Mouse (Mus musculus) layer of hippocampus, postnatal 10 days (tissue): ENCODE measurements around the gene Nnmt. TPM values are rescaled to one million over a fixed set of nuclear protein-coding genes. Genes with fewer than 3 reads are reported as not detected.

Source experiments
- DNase-seq, 2 experiments: peaks; one replicate each; pipeline ENCODE4 v3.0.0; 2021; ENCODE audit warnings: low spot score in 2 of 2
- total RNA-seq, 2 experiments: library from RNA; stranded (reverse); gene quantifications; 2 replicates each; pipeline ENCODE4 v1.2.3; 2021

Nnmt gene
- total RNA-seq, 2 experiments from 2014 or later: 7.0 to 7.6 TPM

GRCm38 (mm10) chr9:48637161-48637560, 32.2 kb upstream of the Nnmt start:
- peak in 1 of 2 experiments; percentile 1 for DNase-seq

DNA sequence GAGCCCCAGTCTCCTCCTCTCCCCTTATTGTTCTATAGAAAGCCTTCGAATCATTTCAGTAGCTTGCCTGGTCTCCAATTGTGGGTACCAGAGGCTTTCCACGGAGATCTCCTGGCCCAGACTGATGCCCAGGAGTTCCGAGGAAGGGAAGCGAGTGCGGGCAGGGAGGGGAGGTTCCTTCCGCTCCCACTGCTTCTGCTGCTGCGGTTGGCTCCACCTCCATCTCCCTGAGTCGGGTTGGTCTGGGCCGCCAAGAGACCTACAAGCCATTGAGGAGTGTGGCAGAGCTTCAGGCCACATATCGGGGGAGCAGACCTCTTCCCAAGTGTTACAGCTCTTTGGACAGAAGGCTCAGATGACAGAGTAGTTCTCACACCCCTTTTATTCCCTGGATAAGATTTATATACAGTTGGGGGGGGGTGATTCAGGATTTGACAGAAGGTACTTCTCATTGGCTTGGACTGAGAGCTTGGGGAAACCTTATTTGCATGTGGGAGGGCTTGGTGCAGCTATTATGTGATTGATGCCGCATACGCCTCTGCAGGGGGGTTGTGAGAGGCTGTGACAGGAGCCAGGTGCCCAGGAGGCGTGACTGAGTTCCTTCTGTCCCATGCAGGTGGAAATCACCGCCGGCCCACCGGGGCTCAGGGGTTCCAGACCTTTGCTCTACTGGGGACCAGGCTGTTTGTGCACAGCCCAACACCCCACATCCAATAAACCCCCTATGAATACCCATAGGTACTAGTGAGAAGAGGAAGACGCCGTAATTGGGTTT, 30.8 kb upstream of the Nnmt start:
- peak in 1 of 2 experiments; percentile 2 for DNase-seq

GRCm38 (mm10) chr9:48633147-48633546, 28.2 kb upstream of the Nnmt start:
- DNase-seq: peak in 1 of 2 experiments; percentile 3

DNA sequence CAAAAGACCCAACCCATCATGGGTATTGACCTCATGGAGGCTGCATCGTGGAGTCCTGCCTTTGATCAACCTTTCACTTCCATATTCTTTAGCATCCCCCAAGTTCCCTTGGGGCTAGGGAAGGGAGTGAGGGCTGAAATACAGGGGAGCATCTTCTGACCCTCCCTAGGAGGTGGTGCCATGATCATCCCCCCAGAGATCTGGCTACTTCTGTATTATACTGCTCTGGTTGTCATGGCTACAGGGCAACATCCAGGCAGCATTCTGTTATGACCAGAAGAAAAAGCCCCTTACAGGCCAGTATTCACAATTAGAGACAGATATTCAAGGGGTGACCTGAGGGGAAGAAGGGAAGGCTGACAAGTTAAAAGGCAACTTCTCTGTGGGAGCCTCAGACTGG, 14.3 kb upstream of the Nnmt start:
- peak in 1 of 2 experiments; percentile 1 for DNase-seq

DNA sequence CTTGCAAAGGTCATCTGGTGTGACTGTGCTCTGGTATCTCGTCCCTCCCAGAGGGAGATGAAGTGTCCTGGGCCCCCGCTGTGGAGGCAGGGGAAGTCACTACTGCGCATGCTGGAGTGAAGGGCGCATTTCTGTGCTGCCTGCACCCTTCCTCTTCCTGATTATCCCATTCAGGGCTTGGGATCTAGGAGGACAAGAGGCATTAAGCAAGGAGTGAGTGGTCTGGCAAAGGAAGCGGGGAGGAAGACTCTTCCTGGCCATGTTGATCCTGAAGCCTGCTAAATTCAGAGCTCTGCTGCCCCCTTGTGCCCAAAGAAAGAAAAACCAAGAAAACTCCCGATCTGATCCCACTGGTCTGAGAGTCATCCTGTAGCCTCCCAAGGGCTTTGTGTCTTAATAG, 13.6 kb upstream of the Nnmt start:
- DNase-seq: peak; percentile 75 to 83

DNA sequence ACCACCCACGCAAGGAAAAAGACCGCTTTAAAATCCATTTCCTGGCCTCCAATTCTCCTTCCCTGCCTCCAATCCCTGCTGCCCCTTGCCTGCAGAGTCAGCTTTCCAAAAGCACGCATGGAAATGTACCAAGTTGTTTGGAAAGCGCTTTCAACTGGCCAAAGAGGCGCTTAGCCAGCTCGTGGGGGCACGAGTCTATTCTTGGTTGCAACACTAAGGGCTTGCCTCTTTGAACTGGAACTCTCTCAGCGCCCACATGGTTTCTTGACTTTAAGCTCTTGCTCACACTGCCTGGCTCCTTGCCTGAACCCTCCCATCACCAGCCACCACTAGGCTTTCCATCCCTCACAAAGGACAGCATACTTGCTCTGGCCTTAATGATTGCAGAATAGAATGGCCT, 13.2 kb upstream of the Nnmt start:
- peak; percentile 16 to 27 for DNase-seq

GRCm38 (mm10) chr9:48617511-48618010, 12.6 kb upstream of the Nnmt start:
- DNase-seq: peak in 1 of 2 experiments; percentile 2

DNA sequence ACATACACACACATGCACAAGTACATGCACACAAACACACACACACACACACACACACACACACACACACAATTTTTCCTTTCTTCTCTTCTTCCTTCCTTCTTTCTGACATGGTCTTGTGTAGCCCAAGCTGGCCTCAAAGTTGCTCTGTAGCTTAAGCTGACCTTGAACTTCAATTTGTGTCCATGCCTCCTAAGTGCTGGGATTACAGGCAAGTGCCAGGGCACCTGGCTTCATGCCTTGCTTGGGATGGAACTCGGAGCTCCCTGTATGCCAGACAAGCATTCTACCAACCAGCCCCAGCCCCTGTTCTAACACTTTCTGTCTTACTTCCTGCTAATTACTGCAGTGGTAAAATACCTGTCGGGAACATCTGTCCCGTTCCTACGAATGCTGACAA, 8.3 kb upstream of the Nnmt start:
- DNase-seq: peak in 1 of 2 experiments; percentile 1

GRCm38 (mm10) chr9:48612542-48612941, 7.6 kb upstream of the Nnmt start:
- peak in 1 of 2 experiments; percentile 2 for DNase-seq

DNA sequence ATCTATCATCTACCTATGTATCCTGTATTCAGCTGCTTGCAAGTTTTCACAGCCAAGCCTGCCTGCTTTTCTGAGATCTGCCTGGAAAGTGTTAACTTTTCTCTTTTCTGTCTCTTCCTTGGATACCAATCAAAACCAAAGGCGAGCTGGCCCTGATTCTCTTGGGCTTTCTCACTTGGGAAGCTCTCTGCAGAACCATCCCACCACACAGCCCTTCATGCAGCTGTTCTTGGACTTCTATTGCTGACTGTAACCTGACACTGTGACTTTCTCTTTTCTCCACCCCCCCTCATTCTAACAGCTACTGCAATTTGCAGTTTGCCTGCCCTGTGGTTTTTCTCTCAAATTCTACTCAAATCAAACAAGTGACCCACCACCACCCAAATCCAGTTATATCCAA, 6.1 kb upstream of the Nnmt start:
- peak in 1 of 2 experiments; percentile 0 for DNase-seq

DNA sequence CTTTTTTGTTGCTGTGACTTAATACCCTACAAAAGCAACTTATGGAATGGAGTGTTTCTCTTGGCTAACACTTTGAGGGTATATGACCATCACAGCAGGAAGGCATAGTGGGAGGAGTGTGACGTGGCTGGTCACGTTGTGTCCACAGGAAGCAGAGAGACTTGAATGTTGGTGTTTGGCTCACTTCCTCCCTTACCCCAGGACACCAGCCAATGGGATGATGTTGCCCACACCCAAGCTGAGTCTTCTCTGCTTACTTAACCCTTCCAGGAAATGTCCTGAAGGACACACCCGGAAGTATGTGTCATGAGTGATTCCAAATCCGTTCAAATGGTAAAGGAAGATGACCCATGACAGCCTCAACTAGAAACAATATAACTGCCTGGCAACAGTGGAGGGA, 4.8 kb upstream of the Nnmt start:
- peak in 1 of 2 experiments; percentile 1 for DNase-seq

- DNase-seq: no peak
Observed at GRCm38 (mm10) chr9:48607417-48607816, 2.5 kb upstream of the Nnmt start.

DNA sequence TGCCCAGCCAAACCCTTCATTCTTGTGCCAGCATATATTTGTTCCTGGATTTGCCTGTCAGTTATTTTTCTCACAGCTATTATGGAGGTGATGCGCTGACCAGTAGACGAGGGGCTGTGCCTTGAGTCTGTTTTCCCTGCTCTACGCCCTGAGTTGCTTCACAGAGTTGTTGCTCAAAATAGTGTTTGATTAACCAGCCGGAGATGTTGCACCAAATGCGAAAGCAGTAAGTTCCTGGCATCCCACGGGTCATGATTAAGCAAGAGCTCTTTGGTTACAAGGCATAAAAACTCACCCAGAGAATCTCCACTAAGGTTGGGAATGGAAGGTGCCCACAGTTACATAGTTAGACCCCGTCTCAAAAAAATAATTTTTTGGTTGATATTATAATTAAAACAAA, 1.2 kb upstream of the Nnmt start:
- no peak for DNase-seq

DNA sequence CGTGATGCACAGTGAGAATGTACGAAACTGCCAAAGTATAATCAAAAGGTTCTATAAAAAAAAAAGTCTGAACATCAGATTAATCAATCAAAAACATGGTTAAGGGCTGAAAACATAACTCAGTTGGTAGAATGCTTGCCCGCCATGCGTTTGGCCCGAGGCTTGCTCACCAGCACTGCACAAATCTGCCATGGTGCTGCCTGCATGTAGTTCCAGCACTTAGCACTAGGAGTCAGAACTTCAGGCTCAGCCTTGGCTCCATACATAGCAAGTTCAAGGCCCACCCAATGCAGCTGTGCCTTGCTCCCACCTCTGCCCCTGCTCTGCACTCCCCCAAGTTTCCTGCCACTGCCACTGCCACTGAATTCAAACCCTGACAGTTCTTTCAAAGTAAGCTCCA, 744 bp upstream of the Nnmt start:
- DNase-seq: no peak

- DNase-seq: no peak
Observed at GRCm38 (mm10) chr9:48604226-48604625, 727 bp downstream of the Nnmt start.

DNA sequence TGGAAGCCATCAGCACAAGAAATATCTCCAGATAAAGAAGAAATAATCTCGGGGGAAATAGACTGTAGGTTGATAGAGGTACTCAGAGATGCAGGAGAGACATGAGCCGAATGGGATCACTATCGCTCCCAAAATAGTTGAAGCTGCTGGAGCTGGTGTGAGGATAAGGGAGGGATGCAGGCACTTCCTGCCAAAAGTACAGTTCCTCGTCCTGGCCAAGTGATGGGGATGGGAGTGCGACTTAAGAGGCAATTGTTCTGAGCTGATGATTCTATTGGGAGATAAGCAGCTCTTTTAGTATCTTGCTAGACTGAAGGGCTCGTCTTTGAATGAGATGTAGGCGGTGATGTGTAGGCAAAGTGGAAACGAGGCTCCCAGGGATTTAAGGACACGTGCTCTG, 4.1 kb downstream of the Nnmt start:
- no peak for DNase-seq

DNA sequence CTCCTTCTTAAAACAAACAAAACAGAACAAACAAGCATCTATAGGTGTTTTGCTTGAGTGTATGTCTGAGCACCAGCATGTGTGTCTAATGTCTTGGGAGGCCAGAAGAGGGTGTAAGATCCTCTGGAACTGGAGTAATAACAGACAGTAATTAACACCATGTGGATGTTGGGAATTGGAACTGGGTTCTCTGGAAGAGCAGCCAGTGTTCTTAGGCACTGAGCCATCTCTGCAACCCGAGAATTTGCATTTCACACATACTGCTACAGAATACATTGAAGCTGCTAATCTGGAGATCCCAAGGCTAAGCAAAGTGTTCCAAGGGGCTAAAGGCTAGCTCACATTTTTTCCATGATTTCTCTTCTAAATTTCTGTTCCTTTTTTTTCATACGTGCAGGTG, 4.9 kb downstream of the Nnmt start:
- no peak for DNase-seq

GRCm38 (mm10) chr9:48597494-48597893, 7.5 kb downstream of the Nnmt start:
- no peak for DNase-seq

GRCm38 (mm10) chr9:48596924-48597323, 8.0 kb downstream of the Nnmt start:
- no peak for DNase-seq

GRCm38 (mm10) chr9:48593915-48594314, 11.0 kb downstream of the Nnmt start:
- DNase-seq: no peak

GRCm38 (mm10) chr9:48590606-48591005, 14.3 kb downstream of the Nnmt start:
- DNase-seq: no peak

DNA sequence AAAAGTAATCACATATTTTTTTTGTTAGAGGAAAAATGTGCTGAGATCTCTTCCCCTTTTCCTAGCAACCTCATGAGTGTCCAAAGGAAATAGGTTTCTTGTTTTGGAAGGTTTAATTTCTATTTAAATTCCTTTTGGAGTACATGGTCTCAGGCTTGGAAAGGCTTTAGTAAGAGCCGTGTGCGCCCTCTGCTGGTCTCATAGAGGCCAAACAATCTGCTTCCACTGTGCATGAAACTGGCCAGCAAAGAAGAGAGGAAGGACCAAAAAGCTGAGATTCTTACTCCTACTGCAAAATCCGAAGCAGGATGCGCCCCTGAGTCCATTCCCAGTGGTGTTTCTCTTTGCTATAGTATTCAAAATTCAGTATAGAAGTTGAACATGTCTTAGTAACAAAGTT, 18.6 kb downstream of the Nnmt start:
- DNase-seq: peak; percentile 71 to 73

GRCm38 (mm10) chr9:48580808-48581207, 24.1 kb downstream of the Nnmt start:
- DNase-seq: no peak
